Mouse (Mus musculus) ES-E14 (cell line): ENCODE measurements at regions not wholly inside any gene's neighbourhood (a gene's known extent, or its start where the extent isn't known, plus 50 kb on each side); places are given as distances from the start of the nearest gene placed in this dataset.

Source experiments
- DNase-seq: peaks from one replicate; pipeline ENCODE4 v3.0.0-alpha.2; 2013; ENCODE audit warnings: low read depth, low spot score
- H3K27ac ChIP-seq: 2 replicates; pipeline ENCODE4 v1.5.1; 2012; ENCODE audit warnings: low read depth, mild to moderate bottlenecking, low read length, moderate library complexity, mixed read lengths; ENCODE audit not compliant: poor library complexity, insufficient read depth, severe bottlenecking
- H3K36me3 ChIP-seq: 2 replicates; pipeline ENCODE4 v1.6.1; 2012; ENCODE audit warnings: mild to moderate bottlenecking, low read length, moderate library complexity, mixed read lengths; ENCODE audit not compliant: control insufficient read depth, poor library complexity, insufficient read depth, severe bottlenecking
- H3K4me1 ChIP-seq, 2 experiments: fragments of 150-350 bp in 1 of 2; sonication (generic) in 1 of 2; 2 replicates each; pipeline ENCODE4 v1.6.1; 2012; ENCODE audit warnings: low read length in 2 of 2, mild to moderate bottlenecking in 1 of 2, mixed read lengths in 1 of 2; ENCODE audit not compliant: control insufficient read depth in 2 of 2, insufficient read depth in 2 of 2, poor library complexity in 1 of 2
- H3K4me3 ChIP-seq, 2 experiments: fragments of 150-350 bp in 1 of 2; sonication (generic) in 1 of 2; 2 replicates each; pipeline ENCODE4 v1.5.1; 2012; ENCODE audit warnings: low read length in 2 of 2, low read depth in 1 of 2, mild to moderate bottlenecking in 1 of 2, mixed read lengths in 1 of 2; ENCODE audit not compliant: insufficient read depth in 1 of 2, poor library complexity in 1 of 2, severe bottlenecking in 1 of 2
- H3K9ac ChIP-seq: 2 replicates; pipeline ENCODE4 v1.6.1; 2012; ENCODE audit warnings: low read depth, mild to moderate bottlenecking, low read length, mixed read lengths; ENCODE audit not compliant: poor library complexity, insufficient read depth, severe bottlenecking
- H3K9me3 ChIP-seq: fragments of 150-350 bp; sonication (generic); 2 replicates; pipeline ENCODE4 v1.6.1; 2012; ENCODE audit warnings: low read depth, mild to moderate bottlenecking, low read length; ENCODE audit not compliant: control insufficient read depth, insufficient read depth
- CHD2 ChIP-seq: IDR thresholded peaks from 2 replicates; pipeline ENCODE4 v1.6.1; 2014; ENCODE audit warnings: mild to moderate bottlenecking, low read depth, low read length, inconsistent platforms
- HCFC1 ChIP-seq: IDR thresholded peaks from 2 replicates; pipeline ENCODE4 v1.6.1; 2012; ENCODE audit warnings: low read length, inconsistent platforms, borderline replicate concordance; ENCODE audit not compliant: insufficient read depth
- MAFK ChIP-seq: IDR thresholded peaks from 2 replicates; pipeline ENCODE4 v1.6.1; 2014; ENCODE audit warnings: mild to moderate bottlenecking, low read depth, low read length, inconsistent platforms; ENCODE audit not compliant: insufficient read depth
- ZC3H11A ChIP-seq: IDR thresholded peaks from 2 replicates; pipeline ENCODE4 v1.6.1; 2012; ENCODE audit warnings: low read depth, mild to moderate bottlenecking, inconsistent platforms, low read length, borderline replicate concordance
- ZNF384 ChIP-seq: IDR thresholded peaks from 2 replicates; pipeline ENCODE4 v1.6.1; 2012; ENCODE audit warnings: low read depth, low read length, inconsistent platforms
- in situ Hi-C, 2 experiments: fragments of 600-800 bp; cut with MboI; formaldehyde crosslinking; loops; one replicate each; pipeline ENCODE4 v1.15.1; 2025; ENCODE audit warnings: low sequenced_read_pairs in 2 of 2, inconsistent platforms in 1 of 2; ENCODE audit not compliant: unreplicated experiment in 2 of 2

DNA sequence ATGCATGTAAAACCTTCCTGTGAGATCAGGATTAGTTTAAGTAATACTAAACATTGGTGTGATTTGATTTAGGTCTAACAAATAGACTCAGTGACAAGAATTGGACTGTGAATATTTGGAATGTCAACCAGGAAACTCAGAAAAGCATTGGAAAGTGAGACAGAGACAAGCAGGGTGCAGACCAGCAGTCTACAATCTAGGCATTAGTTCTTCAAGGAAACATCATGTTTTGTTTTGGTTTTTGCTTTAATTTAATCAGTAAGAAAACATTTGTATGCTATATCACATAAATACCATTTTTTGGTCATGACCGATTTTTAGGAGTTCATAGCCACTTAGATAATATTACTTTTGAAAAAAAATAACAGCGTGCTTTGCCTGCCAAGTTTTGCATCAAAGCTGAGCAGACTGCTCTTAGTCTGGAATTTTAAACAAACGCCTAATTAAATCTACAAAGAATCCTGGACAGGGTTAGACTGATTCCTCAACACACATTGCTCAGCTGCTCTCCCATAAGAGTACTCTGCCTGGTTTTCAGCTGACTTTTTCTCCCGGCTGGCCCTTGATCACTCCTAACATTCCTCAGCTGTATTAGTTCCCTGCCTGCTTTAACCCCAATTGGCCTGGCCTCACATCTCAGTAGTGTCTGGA lies 396.5 kb upstream of the Kcnh7 start:
- in situ Hi-C loops = no loop called here
- H3K9ac ChIP-seq = no peak overlapping the region
- H3K27ac ChIP-seq = no peak overlapping the region
- no peaks in the 10 kb centered on the region for H3K9me3 ChIP-seq
- no peaks in the 10 kb centered on the region for H3K36me3 ChIP-seq
- no peak overlapping the region for H3K4me3 ChIP-seq
- DNase-seq = no peak
- no peaks in the 10 kb centered on the region for H3K4me1 ChIP-seq
- TF ChIP-seq MAFK = no peak
- TF ChIP-seq ZC3H11A = no peak
- no peak for TF ChIP-seq CHD2
- no peak for TF ChIP-seq ZNF384
- no peak for TF ChIP-seq HCFC1

GRCm38 (mm10) chr2:63575172-63575571 lies 391.1 kb upstream of the Kcnh7 start:
- Histone ChIP-seq H3K4me3 (no peak overlapping the region), H3K27ac (no peak overlapping the region), H3K4me1 (peaks cover 0 to 2% of the 10 kb centered on the region in 2 experiments; a peak in 1 of 4 replicates), H3K36me3 (no peaks in the 10 kb centered on the region), H3K9me3 (no peaks in the 10 kb centered on the region), H3K9ac (no peak overlapping the region)
- no peak for TF ChIP-seq HCFC1
- TF ChIP-seq MAFK = no peak
- no peak for TF ChIP-seq CHD2
- no peak for TF ChIP-seq ZNF384
- TF ChIP-seq ZC3H11A = no peak
- in situ Hi-C loops = no loop called here
- no peak for DNase-seq

- no peaks in the 10 kb centered on the region for H3K9me3 ChIP-seq
- in situ Hi-C loops = no loop called here
- DNase-seq = no peak
- H3K36me3 ChIP-seq = no peaks in the 10 kb centered on the region
- H3K4me1 ChIP-seq = peaks cover 0 to 2% of the 10 kb centered on the region in 2 experiments; a peak in 1 of 4 replicates
- H3K9ac ChIP-seq = no peak overlapping the region
- TF ChIP-seq MAFK (no peak), HCFC1 (no peak), ZNF384 (no peak)
- no peak overlapping the region for H3K27ac ChIP-seq
- H3K4me3 ChIP-seq = no peak overlapping the region
These were observed 390.1 kb upstream of the Kcnh7 start for GRCm38 (mm10) chr2:63574008-63574703.

GRCm38 (mm10) chr2:63573015-63573807 lies 389.1 kb upstream of the Kcnh7 start:
- no peak for DNase-seq
- Histone ChIP-seq H3K27ac (no peak overlapping the region), H3K4me1 (peaks cover 0 to 2% of the 10 kb centered on the region in 2 experiments; a peak in 1 of 4 replicates), H3K36me3 (no peaks in the 10 kb centered on the region), H3K9me3 (no peaks in the 10 kb centered on the region), H3K4me3 (no peak overlapping the region), H3K9ac (no peak overlapping the region)
- in situ Hi-C loops = no loop called here
- no peak for TF ChIP-seq CHD2
- TF ChIP-seq MAFK = no peak
- TF ChIP-seq ZC3H11A = no peak
- TF ChIP-seq HCFC1 = no peak
- no peak for TF ChIP-seq ZNF384
